Mouse (Mus musculus) liver, embryonic 13.5 days (tissue): ENCODE data around the gene Plb1. TPM values are rescaled to one million over a fixed set of nuclear protein-coding genes. Genes with fewer than 3 reads are reported as not detected.

Experiments
- ATAC-seq: fragments of 200-750 bp; cut with Nextera tagmentation; 2 replicates; pipeline ENCODE4 v1.8.0; 2017; ENCODE audit warnings: low read depth, mild to moderate bottlenecking, moderate number of reproducible peaks, moderate library complexity
- DNase-seq: peaks from one replicate; pipeline ENCODE4 v3.0.0; 2022
- H3K27ac ChIP-seq: fragments of 300-500 bp; sonication (generic); 2 replicates; pipeline ENCODE4 v1.5.1; 2015; ENCODE audit warnings: moderate library complexity, mild to moderate bottlenecking, inconsistent platforms
- H3K27me3 ChIP-seq: fragments of 300-500 bp; sonication (generic); 2 replicates; pipeline ENCODE4 v1.6.1; 2015; ENCODE audit warnings: mild to moderate bottlenecking, inconsistent platforms
- H3K36me3 ChIP-seq: fragments of 300-500 bp; sonication (generic); 2 replicates; pipeline ENCODE4 v1.6.1; 2015; ENCODE audit warnings: mild to moderate bottlenecking, inconsistent platforms
- H3K4me1 ChIP-seq: fragments of 300-500 bp; sonication (generic); replicated peaks from 2 replicates; pipeline ENCODE4 v1.6.1; 2015; ENCODE audit warnings: inconsistent platforms
- H3K4me2 ChIP-seq: fragments of 300-500 bp; sonication (generic); 2 replicates; pipeline ENCODE4 v1.6.1; 2015; ENCODE audit warnings: inconsistent platforms, mild to moderate bottlenecking, moderate library complexity
- H3K4me3 ChIP-seq: fragments of 300-500 bp; sonication (generic); replicated peaks from 2 replicates; pipeline ENCODE4 v1.5.1; 2015; ENCODE audit warnings: mild to moderate bottlenecking, inconsistent platforms
- H3K9ac ChIP-seq: fragments of 300-500 bp; sonication (generic); 2 replicates; pipeline ENCODE4 v1.6.1; 2015; ENCODE audit warnings: mild to moderate bottlenecking, inconsistent platforms
- H3K9me3 ChIP-seq: fragments of 300-500 bp; sonication (generic); replicated peaks from 2 replicates; pipeline ENCODE4 v1.6.1; 2016; ENCODE audit warnings: inconsistent platforms
- WGBS: fragments of 180-500 bp; shearing (Covaris S2); methylation state at CpG from one replicate; pipeline ENCODE4 v1.1.7; 2015; ENCODE audit not compliant: insufficient replicate concordance; 5-methylcytosine and 5-hydroxymethylcytosine counted together
- polyA plus RNA-seq: library from polyadenylated mRNA; unstranded; fragments of >200 nt; fragmentation: Nextera tagmentation; extraction: Ambion mirVana; gene quantifications from 2 replicates; pipeline ENCODE4 v1.2.1, GENCODE M21; 2015

The Plb1 gene
- polyA plus RNA-seq, 1 experiment from 2014 or later, result not detected

DNA sequence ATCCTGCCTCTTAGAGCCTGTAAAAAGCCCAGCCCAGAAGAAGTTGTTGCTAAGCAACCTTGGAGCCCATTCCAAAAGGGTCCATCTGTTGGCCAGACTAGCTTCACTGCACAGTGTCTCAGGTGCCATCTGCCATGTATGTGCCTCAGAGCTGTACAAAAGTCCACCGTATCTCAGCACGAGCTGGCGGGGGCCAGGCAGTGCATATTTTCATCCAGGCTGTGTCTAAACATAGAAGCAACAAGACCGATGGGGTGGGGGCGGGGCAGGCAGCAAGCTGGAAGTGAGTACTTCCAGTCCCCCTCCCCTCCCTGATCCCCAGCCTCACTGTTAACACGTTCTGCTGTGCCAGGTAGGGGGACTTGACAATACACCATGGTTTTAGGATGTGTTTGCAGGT, 102.7 kb downstream of the Plb1 start:
- Histone ChIP-seq H3K36me3 (no peaks in the 10 kb centered on the region), H3K27me3 (0 out of 2 replicates have a peak, but pooled peaks cover 3% of the 10 kb centered on the region), H3K27ac (no peak overlapping the region), H3K9ac (no peak overlapping the region), H3K9me3 (no peaks in the 10 kb centered on the region), H3K4me2 (no peak overlapping the region), H3K4me1 (no peaks in the 10 kb centered on the region), H3K4me3 (no peak overlapping the region)
- ATAC-seq (no peak), DNase-seq (no peak)
- WGBS, result 22% methylated on average over 6 of the region's 6 CpGs

- 0 out of 2 replicates have a peak, but pooled peaks cover 3% of the 10 kb centered on the region for H3K27me3 ChIP-seq
- no peaks in the 10 kb centered on the region for H3K9me3 ChIP-seq
- ATAC-seq, result no peak
- DNase-seq, result no peak
- H3K36me3 ChIP-seq, result no peaks in the 10 kb centered on the region
- no peak overlapping the region for H3K27ac ChIP-seq
- no peaks in the 10 kb centered on the region for H3K4me1 ChIP-seq
- H3K9ac ChIP-seq, result no peak overlapping the region
- no peak overlapping the region for H3K4me2 ChIP-seq
- H3K4me3 ChIP-seq, result no peak overlapping the region
- 43% methylated on average over 5 of the region's 5 CpGs for WGBS
These were observed 103.6 kb downstream of the Plb1 start for GRCm38 (mm10) chr5:32336092-32336491.

DNA sequence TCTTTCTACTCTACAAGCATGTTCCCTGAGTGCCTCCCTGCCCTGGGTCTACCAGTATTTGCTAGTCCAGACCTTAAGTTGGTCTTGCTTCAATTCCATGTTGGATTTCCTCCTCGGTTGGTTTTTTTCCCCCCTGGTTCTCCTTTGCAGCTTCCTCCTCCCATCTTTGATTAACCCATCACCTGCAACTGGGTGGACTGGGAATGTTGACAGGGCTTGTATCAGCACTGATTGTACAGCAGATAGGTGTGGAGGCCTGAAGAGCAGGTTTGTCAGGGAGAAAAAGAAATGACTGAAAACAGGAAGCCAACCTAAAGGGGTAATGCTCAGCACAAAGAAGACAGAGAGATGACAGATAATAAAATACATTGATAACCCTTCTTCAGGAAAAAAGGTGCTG, 104.8 kb downstream of the Plb1 start:
- no peak overlapping the region for H3K4me3 ChIP-seq
- no peaks in the 10 kb centered on the region for H3K36me3 ChIP-seq
- H3K4me2 ChIP-seq, result no peak overlapping the region
- DNase-seq, result no peak
- H3K9me3 ChIP-seq, result no peaks in the 10 kb centered on the region
- WGBS, result 41% methylated on average over 1 of the region's 1 CpGs
- no peak overlapping the region for H3K27ac ChIP-seq
- no peak overlapping the region for H3K9ac ChIP-seq
- H3K4me1 ChIP-seq, result no peaks in the 10 kb centered on the region
- ATAC-seq, result no peak
- 0 out of 2 replicates have a peak, but pooled peaks cover 3% of the 10 kb centered on the region for H3K27me3 ChIP-seq

DNA sequence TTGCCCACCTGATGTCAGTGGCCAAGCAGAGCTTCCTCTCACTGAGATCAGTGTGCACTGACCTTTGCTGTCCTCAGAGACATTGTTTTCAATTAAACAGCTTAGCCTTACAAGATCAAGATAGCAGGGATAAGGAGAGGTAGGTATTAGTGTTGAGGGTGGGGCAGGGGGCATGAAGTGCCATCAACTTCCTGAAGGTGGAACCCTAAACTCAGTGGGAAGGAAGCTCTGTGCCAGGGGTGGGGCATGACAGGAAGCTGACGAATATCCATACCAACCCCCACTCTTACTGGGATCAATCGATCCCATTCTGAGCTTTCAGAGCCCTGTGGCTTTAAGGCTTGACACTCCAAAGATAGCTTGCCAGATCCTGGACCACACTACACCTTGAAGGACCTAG, 105.8 kb downstream of the Plb1 start:
- Histone ChIP-seq H3K9me3 (no peaks in the 10 kb centered on the region), H3K4me2 (no peak overlapping the region), H3K27me3 (0 out of 2 replicates have a peak, but pooled peaks cover 3% of the 10 kb centered on the region), H3K4me3 (no peak overlapping the region), H3K36me3 (no peaks in the 10 kb centered on the region), H3K4me1 (no peaks in the 10 kb centered on the region), H3K9ac (no peak overlapping the region), H3K27ac (no peak overlapping the region)
- DNase-seq, result no peak
- 30% methylated on average over 2 of the region's 2 CpGs for WGBS
- ATAC-seq, result no peak

GRCm38 (mm10) chr5:32338766-32339165, 106.3 kb downstream of the Plb1 start:
- WGBS, result 55% methylated on average over 3 of the region's 3 CpGs
- Histone ChIP-seq H3K27ac (no peak overlapping the region), H3K4me3 (no peak overlapping the region), H3K9me3 (no peaks in the 10 kb centered on the region), H3K4me1 (no peaks in the 10 kb centered on the region), H3K4me2 (no peak overlapping the region), H3K27me3 (0 out of 2 replicates have a peak, but pooled peaks cover 3% of the 10 kb centered on the region), H3K9ac (no peak overlapping the region), H3K36me3 (no peaks in the 10 kb centered on the region)
- ATAC-seq (no peak), DNase-seq (no peak)

- Histone ChIP-seq H3K4me2 (no peak overlapping the region), H3K9me3 (no peaks in the 10 kb centered on the region), H3K9ac (no peak overlapping the region), H3K36me3 (no peaks in the 10 kb centered on the region), H3K4me1 (no peaks in the 10 kb centered on the region), H3K27me3 (no peaks in the 10 kb centered on the region), H3K27ac (no peak overlapping the region), H3K4me3 (no peak overlapping the region)
- 40% methylated on average over 1 of the region's 1 CpGs for WGBS
- no peak for DNase-seq
- ATAC-seq, result no peak
These were observed 107.7 kb downstream of the Plb1 start for GRCm38 (mm10) chr5:32340246-32340645.

DNA sequence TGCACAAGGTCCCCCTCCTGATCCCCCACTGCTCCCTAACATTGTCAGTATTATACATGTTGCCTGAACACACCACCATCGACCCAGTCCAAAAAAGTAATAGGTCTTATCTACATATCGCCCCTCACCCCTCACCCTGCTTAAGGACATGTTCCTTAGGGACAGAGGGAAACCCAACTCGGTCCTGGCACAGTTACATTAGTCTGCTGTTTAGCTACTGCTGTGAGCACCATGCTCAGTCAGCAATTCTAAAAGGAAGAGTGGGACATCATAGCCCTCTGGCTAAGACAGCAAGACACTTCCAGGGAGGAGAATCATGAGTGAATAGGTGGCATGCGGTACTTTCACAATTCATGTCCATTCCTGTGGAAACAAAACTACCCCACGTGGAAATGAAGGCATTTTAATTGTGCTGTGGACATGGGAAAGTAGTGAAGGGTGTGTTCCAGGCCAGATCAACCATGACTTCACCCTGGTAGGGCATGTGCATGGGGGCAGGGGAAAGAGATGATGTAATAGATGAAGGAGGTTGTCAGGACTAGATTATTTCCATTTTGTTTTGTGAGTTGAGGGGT, 110.3 kb downstream of the Plb1 start:
- Histone ChIP-seq H3K4me2 (no peak overlapping the region), H3K4me1 (no peaks in the 10 kb centered on the region), H3K27me3 (no peaks in the 10 kb centered on the region), H3K27ac (no peak overlapping the region), H3K4me3 (no peak overlapping the region), H3K36me3 (no peaks in the 10 kb centered on the region), H3K9me3 (no peaks in the 10 kb centered on the region), H3K9ac (no peak overlapping the region)
- DNase-seq, result no peak
- WGBS, result 61% methylated on average over 5 of the region's 5 CpGs
- ATAC-seq, result no peak

DNA sequence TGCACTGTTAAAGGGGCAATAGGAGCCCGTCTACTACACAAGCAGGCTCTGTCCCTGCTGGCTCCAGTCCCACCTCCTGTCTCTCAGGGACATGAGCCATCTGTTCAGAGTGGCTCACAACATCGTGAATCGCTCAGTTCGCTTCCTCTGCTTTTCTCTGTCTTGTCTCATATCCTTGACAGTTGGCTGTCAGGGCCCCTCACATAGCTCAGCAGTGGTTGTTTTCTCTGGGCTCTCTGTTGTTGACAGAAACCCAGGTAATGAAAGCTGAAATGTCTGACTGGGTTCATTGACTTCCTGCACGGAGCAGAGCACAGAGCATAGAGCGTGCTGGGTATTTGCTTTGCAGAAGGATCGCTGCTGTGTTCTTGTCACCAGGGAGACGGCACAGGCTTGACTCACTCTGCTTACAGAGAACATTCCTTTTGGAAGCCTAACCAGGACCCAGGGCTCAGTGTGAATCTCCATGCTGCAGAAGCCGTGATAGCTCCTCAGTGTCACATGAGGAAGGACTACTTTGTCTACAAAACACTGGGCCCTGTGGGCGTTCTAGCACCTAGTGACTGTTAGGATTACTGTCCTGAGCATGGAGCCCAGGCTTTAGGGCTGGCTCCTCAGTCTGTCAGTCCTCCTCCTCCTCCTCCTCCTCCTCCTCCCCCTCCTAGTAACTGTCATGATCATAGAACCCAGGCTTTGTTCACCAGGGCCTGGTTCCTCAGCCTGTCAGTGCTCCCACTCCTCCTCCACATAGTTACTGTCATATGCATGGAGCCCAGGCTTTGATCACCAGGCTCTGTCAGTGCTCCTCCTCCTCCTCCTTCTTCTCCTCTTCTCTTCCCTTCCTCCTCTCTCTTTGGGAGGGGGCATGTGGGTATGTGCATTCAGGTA, 113.8 kb downstream of the Plb1 start:
- Histone ChIP-seq H3K36me3 (no peaks in the 10 kb centered on the region), H3K27ac (no peak overlapping the region), H3K27me3 (no peaks in the 10 kb centered on the region), H3K4me1 (no peaks in the 10 kb centered on the region), H3K9me3 (no peaks in the 10 kb centered on the region), H3K9ac (no peak overlapping the region), H3K4me2 (no peak overlapping the region), H3K4me3 (no peak overlapping the region)
- peak; percentile 48; the same call in 1 of the 2 replicates for ATAC-seq
- no peak for DNase-seq
- WGBS, result 51% methylated on average over 10 of the region's 10 CpGs

GRCm38 (mm10) chr5:32349718-32350117, 117.2 kb downstream of the Plb1 start:
- no peak overlapping the region for H3K27ac ChIP-seq

DNA sequence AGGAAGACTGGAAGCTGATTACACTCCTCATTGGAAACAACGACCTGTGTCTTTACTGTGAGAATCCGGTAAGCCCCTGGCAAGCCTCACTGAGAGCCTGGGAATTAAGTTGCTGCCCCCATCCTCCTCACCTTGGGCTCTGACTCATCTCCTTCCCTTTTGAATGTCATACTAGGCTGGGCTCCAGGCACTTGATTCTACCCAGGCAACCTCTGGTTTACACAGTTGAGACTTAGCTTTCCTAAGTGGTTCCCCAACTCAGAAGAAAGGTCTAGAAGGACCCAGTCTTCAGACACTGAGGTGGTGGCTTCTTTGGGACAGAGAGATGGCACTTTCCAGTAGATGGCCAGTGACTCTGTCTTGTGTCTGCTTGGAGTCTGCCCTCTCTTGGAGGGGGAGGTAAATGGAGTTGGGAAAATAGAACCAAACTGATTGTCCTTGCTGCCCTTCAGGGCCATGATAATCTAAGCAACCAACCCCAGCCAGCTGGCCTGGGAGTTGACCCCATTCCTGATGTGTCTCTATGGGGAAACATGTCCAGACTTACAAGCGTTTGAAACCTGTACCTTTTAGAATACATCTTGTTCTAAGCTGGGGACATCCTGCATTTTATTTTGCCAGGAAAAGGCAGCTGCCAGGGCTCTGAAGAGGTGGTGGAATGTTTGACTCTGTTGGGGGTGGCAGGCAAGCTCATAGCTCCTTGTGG, 118.2 kb downstream of the Plb1 start:
- ATAC-seq (no peak), DNase-seq (no peak)
- Histone ChIP-seq H3K27ac (no peak overlapping the region), H3K9me3 (no peaks in the 10 kb centered on the region), H3K4me2 (no peak overlapping the region), H3K9ac (no peak overlapping the region), H3K27me3 (no peaks in the 10 kb centered on the region), H3K4me1 (no peaks in the 10 kb centered on the region), H3K36me3 (no peaks in the 10 kb centered on the region), H3K4me3 (no peak overlapping the region)
- WGBS, result 56% methylated on average over 3 of the region's 3 CpGs

More at GRCm38 (mm10) chr5:32349718-32350117, 117.2 kb downstream of the Plb1 start:
- H3K36me3 ChIP-seq, result no peaks in the 10 kb centered on the region
- no peak overlapping the region for H3K4me3 ChIP-seq
- no peaks in the 10 kb centered on the region for H3K4me1 ChIP-seq
- WGBS, result 52% methylated on average over 3 of the region's 3 CpGs
- DNase-seq, result no peak
- ATAC-seq, result no peak
- no peaks in the 10 kb centered on the region for H3K27me3 ChIP-seq
- H3K9ac ChIP-seq, result no peak overlapping the region
- H3K4me2 ChIP-seq, result no peak overlapping the region
- H3K9me3 ChIP-seq, result no peaks in the 10 kb centered on the region

- H3K27me3 ChIP-seq, result no peaks in the 10 kb centered on the region
- no peak overlapping the region for H3K4me2 ChIP-seq
- no peak overlapping the region for H3K4me3 ChIP-seq
- no peak overlapping the region for H3K9ac ChIP-seq
- DNase-seq (no peak), ATAC-seq (no peak)
- no peaks in the 10 kb centered on the region for H3K36me3 ChIP-seq
- no peak overlapping the region for H3K27ac ChIP-seq
- H3K4me1 ChIP-seq, result no peaks in the 10 kb centered on the region
- WGBS, result 54% methylated on average over 4 of the region's 4 CpGs
- no peaks in the 10 kb centered on the region for H3K9me3 ChIP-seq
These were observed 119.4 kb downstream of the Plb1 start for GRCm38 (mm10) chr5:32351721-32352465.
